ENCODE assay signal across 16 mouse cellular contexts in genomic region chr1:151636637-151637036, GRCm38 (mm10).
"Had no signal": no experiment of that assay in that cellular context is flagged by ENCODE, and none has a peak within 500 bp of the region (broad histone marks: within the 10 kb centered on the region; RNA-seq: fewer than 3 reads in every experiment).

No protein-coding gene starts in this region.

- ATAC-seq: midbrain, embryonic 13.5 days; midbrain, embryonic 15.5 days had no signal

- DNase-seq: lung, adult 18-20 months; lung, embryonic 14.5 days; lung, postnatal 10 days; lung, postnatal 4 days; right cerebral cortex, postnatal 25 days; right cerebral cortex, postnatal 4 days; spleen, adult 18-20 months; thymus, adult 18-20 months; thymus, postnatal 14 days; thymus, postnatal 36 days had no signal

- H3K27ac ChIP-seq: liver, embryonic 15.5 days; midbrain, embryonic 13.5 days; midbrain, embryonic 15.5 days; neural tube, embryonic 12.5 days had no signal

- H3K36me3 ChIP-seq: liver, embryonic 15.5 days; midbrain, embryonic 13.5 days; midbrain, embryonic 15.5 days; neural tube, embryonic 12.5 days had no signal

- H3K9me3 ChIP-seq: midbrain, embryonic 13.5 days; midbrain, embryonic 15.5 days; neural tube, embryonic 12.5 days had no signal

- H3K9ac ChIP-seq: liver, embryonic 15.5 days; lung, embryonic 14.5 days; midbrain, embryonic 13.5 days; midbrain, embryonic 15.5 days; neural tube, embryonic 12.5 days had no signal

- H3K27me3 ChIP-seq: liver, embryonic 15.5 days; midbrain, embryonic 13.5 days; midbrain, embryonic 15.5 days; neural tube, embryonic 12.5 days had no signal

- H3K4me1 ChIP-seq: midbrain, embryonic 13.5 days had no signal

- H3K4me3 ChIP-seq: liver, embryonic 15.5 days; megakaryocyte, embryonic 14.5 days; midbrain, embryonic 13.5 days; midbrain, embryonic 15.5 days; neural tube, embryonic 12.5 days had no signal

- H3K4me2 ChIP-seq: liver, embryonic 15.5 days; lung, embryonic 14.5 days; midbrain, embryonic 11.5 days; midbrain, embryonic 13.5 days; midbrain, embryonic 15.5 days; neural tube, embryonic 12.5 days had no signal
